Mouse (Mus musculus) heart, adult 2 months (tissue): ENCODE measurements around the gene Ptgr2. TPM values are rescaled to one million over a fixed set of nuclear protein-coding genes. Genes with fewer than 3 reads are reported as not detected.
A peak's percentile ranks its signal among the peaks of the same experiment; 100 is the strongest.

Experiments used
- DNase-seq, 2 experiments: peaks; one replicate each; pipeline ENCODE4 v3.0.0; 2021
- H3K27ac ChIP-seq: fragments of 200-600 bp; 2 replicates; pipeline ENCODE4 v1.8.1; 2022
- H3K27me3 ChIP-seq: fragments of 200-500 bp; 2 replicates; pipeline ENCODE4 v1.6.1; 2012; ENCODE audit warnings: mild to moderate bottlenecking, low read length, inconsistent platforms, mixed read lengths; ENCODE audit not compliant: control insufficient read depth, insufficient read depth
- H3K36me3 ChIP-seq: fragments of 200-500 bp; 2 replicates; pipeline ENCODE4 v1.6.1; 2012; ENCODE audit warnings: low read length, inconsistent platforms; ENCODE audit not compliant: control insufficient read depth, insufficient read depth
- H3K4me1 ChIP-seq: fragments of 200-500 bp; 2 replicates; pipeline ENCODE4 v1.6.1; 2011; ENCODE audit warnings: low read length; ENCODE audit not compliant: control insufficient read depth, insufficient read depth
- H3K4me3 ChIP-seq: fragments of 200-600 bp; 2 replicates; pipeline ENCODE4 v1.8.1; 2022
- H3K79me2 ChIP-seq: fragments of 200-500 bp; replicated peaks from 2 replicates; pipeline ENCODE4 v1.6.1; 2012; ENCODE audit warnings: mild to moderate bottlenecking, inconsistent platforms, low read length, moderate library complexity, mixed read lengths; ENCODE audit not compliant: control insufficient read depth, insufficient read depth
- H3K9ac ChIP-seq: fragments of 200-500 bp; 2 replicates; pipeline ENCODE4 v1.6.1; 2012; ENCODE audit warnings: low read depth, mild to moderate bottlenecking, control low read depth, inconsistent platforms, low read length, mixed read lengths
- CTCF ChIP-seq: fragments of 200-600 bp; IDR thresholded peaks from 2 replicates; pipeline ENCODE4 v1.8.1; 2022; ENCODE audit warnings: antibody characterized with exemption, mild to moderate bottlenecking, moderate library complexity
- EP300 ChIP-seq: fragments of 200-500 bp; IDR thresholded peaks from 2 replicates; pipeline ENCODE4 v1.6.1; 2011; ENCODE audit warnings: low read depth, low read length, control low read depth; ENCODE audit not compliant: insufficient read depth
- POLR2A ChIP-seq: fragments of 200-500 bp; IDR thresholded peaks from 2 replicates; pipeline ENCODE4 v1.6.1; 2011; ENCODE audit warnings: mild to moderate bottlenecking, low read depth, low read length, control low read depth; ENCODE audit not compliant: insufficient read depth
- WGBS: fragments of 180-500 bp; shearing (Covaris S2); methylation state at CpG from one replicate; pipeline ENCODE4 v1.1.7; 2018; 5-methylcytosine and 5-hydroxymethylcytosine counted together
- intact Hi-C: fragments of 180-260 bp; cut with DNase I; formaldehyde crosslinking; loops from one replicate; pipeline ENCODE4 v1.15.1; 2025
- polyA plus RNA-seq: library from polyadenylated mRNA; depleted of rRNA; stranded (reverse); fragments of >200 nt; gene quantifications from 2 replicates; pipeline ENCODE4 v1.2.3, GENCODE M21; 2012
- total RNA-seq, 2 experiments: library from RNA; stranded (reverse); gene quantifications; 2 replicates each; pipeline ENCODE4 v1.2.3; 2021

Gene Ptgr2
- total and polyA plus RNA-seq, 3 experiments = 59.4 to 248 (median 222) TPM

DNA sequence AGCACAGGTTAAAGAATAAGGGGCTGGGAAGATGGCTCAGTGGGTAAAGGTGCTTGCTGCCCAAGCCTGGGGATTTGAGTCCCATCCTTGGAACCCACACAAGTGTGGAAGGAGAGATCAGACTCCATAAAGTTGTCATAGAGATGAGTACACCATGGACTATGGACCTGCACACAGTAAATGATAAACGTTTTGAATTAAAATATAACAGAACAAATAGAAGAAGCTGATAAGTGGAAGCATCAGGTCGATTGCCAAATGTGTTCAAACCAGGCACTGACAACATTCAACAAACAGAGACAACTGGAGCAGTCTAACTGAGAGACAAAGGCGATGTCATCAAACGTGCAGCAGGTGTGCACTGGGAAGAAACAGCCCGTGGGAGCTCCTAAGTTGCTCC lies 11.7 kb upstream of the Ptgr2 start:
- intact Hi-C loops = no loop called here
- H3K36me3 ChIP-seq = no peaks in the 10 kb centered on the region
- TF ChIP-seq POLR2A (no peak), CTCF (no peak), EP300 (no peak)
- no peak overlapping the region for H3K4me3 ChIP-seq
- H3K27ac ChIP-seq = no peak overlapping the region
- no peak for DNase-seq
- no peaks in the 10 kb centered on the region for H3K4me1 ChIP-seq
- H3K27me3 ChIP-seq = no peaks in the 10 kb centered on the region
- WGBS = 73% methylated on average over 5 of the region's 5 CpGs
- no peak overlapping the region for H3K9ac ChIP-seq
- H3K79me2 ChIP-seq = no peaks in the 10 kb centered on the region

DNA sequence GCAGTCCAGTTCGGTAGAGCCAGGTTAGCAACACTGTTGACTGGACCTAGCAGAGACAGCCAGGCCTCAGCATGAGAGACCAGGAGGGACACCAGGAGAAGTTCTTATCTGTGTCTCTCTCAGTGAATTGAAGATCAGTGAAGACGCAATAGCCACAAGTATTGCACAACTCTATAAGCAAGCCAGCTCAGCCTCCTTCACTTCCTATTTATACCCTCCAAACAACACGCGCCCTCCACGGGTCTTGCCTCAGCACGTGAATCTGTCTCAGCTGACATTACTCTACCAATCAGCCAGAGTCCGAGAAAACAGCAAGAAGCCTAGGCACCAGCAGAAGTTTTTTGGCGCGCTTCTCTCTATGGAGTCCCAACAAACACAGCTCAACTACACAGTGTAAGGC lies 9.7 kb upstream of the Ptgr2 start:
- H3K27me3 ChIP-seq = no peaks in the 10 kb centered on the region
- H3K79me2 ChIP-seq = no peaks in the 10 kb centered on the region
- H3K4me3 ChIP-seq = no peak overlapping the region
- intact Hi-C loops = no loop called here
- no peaks in the 10 kb centered on the region for H3K4me1 ChIP-seq
- WGBS = 86% methylated on average over 9 of the region's 9 CpGs
- peak in 1 of 2 experiments; percentile 35 for DNase-seq
- no peak for TF ChIP-seq CTCF
- no peak for TF ChIP-seq EP300
- no peak for TF ChIP-seq POLR2A
- no peak overlapping the region for H3K27ac ChIP-seq
- no peak overlapping the region for H3K9ac ChIP-seq
- no peaks in the 10 kb centered on the region for H3K36me3 ChIP-seq

DNA sequence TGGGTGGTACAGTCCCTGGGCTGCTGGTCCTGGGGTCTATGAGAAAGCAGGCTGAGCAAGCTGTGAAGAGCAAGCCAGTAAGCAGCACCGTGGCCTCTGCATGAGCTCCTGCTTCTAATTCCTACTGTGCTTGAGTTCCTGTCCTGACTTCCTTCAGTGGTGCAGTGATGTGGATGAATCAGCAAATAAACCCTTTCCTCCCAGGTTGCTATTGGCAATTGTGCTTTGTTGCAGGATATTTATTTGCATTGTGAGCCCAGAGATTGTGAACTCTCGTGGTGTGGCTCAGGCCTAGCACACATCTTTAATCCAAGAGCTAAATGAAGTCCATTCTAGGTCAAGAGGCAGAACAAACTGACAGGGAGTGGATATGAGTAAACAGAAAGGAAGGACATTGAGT lies 8.7 kb upstream of the Ptgr2 start:
- Histone ChIP-seq H3K27me3 (no peaks in the 10 kb centered on the region), H3K36me3 (no peaks in the 10 kb centered on the region), H3K27ac (no peak overlapping the region), H3K79me2 (no peaks in the 10 kb centered on the region), H3K4me3 (no peak overlapping the region), H3K4me1 (no peaks in the 10 kb centered on the region), H3K9ac (no peak overlapping the region)
- WGBS = 69% methylated on average over 2 of the region's 2 CpGs
- no peak for DNase-seq
- TF ChIP-seq EP300 (no peak), CTCF (no peak), POLR2A (no peak)
- intact Hi-C loops = no loop called here

DNA sequence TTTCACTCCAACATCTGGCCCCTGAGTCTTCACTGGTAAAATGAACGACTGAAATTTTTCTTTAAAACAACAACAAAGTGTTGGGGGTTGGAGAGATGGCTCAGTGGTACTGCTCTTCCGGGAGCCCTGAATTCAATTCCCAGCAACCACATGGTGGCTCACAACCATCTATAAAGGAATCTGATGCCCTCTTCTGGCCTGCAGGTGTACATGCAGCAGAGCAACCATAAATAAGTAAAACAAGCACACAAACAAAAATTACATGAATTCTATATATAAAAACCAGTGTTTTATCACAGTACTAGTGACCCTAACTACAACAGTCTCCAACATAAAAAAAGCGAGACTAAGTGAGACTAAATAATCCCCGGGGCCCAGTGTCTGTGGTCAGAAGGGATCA lies 8.2 kb upstream of the Ptgr2 start:
- Histone ChIP-seq H3K4me3 (no peak overlapping the region), H3K36me3 (no peaks in the 10 kb centered on the region), H3K27me3 (no peaks in the 10 kb centered on the region), H3K9ac (no peak overlapping the region), H3K79me2 (no peaks in the 10 kb centered on the region), H3K4me1 (no peaks in the 10 kb centered on the region), H3K27ac (no peak overlapping the region)
- intact Hi-C loops = no loop called here
- TF ChIP-seq EP300 (no peak), CTCF (peak; percentile 36)
- WGBS = 85% methylated on average over 4 of the region's 4 CpGs
- DNase-seq = no peak

DNA sequence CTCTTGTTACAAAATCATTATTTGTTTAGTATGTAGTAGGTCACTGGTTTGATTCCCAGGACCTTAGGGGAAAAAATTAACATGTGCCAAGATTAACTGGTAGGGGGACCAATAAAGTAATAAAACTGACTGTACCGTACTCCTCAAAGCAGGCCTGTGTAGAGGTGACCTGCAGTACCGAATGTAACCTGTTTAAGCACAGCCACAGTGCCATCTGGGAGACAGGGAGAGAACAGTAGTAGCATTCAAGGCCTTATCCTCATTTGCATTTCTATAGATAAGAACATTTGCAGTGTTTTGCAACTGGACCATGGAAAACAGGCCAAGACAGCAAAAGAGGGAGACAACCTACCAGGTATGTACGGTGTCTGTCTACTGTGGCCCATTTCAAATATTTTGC lies 7.2 kb upstream of the Ptgr2 start:
- H3K36me3 ChIP-seq = no peaks in the 10 kb centered on the region
- no peaks in the 10 kb centered on the region for H3K79me2 ChIP-seq
- H3K9ac ChIP-seq = no peak overlapping the region
- H3K27ac ChIP-seq = no peak overlapping the region
- intact Hi-C loops = no loop called here
- H3K4me1 ChIP-seq = no peaks in the 10 kb centered on the region
- no peak for DNase-seq
- H3K4me3 ChIP-seq = no peak overlapping the region
- TF ChIP-seq POLR2A (no peak), EP300 (no peak), CTCF (no peak)
- H3K27me3 ChIP-seq = no peaks in the 10 kb centered on the region
- WGBS = 90% methylated on average over 3 of the region's 3 CpGs

DNA sequence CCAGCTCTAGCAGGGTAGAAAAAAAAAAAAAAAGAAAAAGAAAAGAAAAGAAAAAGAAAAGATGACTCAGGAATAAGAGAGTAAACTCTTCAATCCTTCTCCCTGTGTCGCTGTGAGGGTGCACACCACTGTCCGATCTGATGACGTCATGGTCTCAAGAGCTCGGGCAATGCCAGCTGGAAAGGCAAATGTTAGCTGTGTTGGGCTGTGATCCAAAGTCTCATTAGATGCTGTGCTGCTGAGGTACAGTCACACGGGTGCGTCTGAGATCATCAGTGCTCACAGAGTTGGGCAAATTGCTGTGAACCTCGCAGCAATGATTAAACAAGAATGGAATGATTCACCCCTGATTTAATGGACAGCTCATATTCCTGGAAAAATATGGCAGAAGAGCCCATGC lies 6.1 kb upstream of the Ptgr2 start:
- Histone ChIP-seq H3K27ac (no peak overlapping the region), H3K79me2 (no peaks in the 10 kb centered on the region), H3K36me3 (no peaks in the 10 kb centered on the region), H3K4me1 (no peaks in the 10 kb centered on the region), H3K27me3 (no peaks in the 10 kb centered on the region), H3K9ac (no peak overlapping the region), H3K4me3 (no peak overlapping the region)
- TF ChIP-seq EP300 = no peak
- TF ChIP-seq POLR2A = no peak
- no peak for TF ChIP-seq CTCF
- intact Hi-C loops = no loop called here
- peak in 1 of 2 experiments; percentile 22 for DNase-seq
- WGBS = 50% methylated on average over 7 of the region's 7 CpGs
